Mouse (Mus musculus) layer of hippocampus, postnatal 14 days (tissue): Measurements from ENCODE around the gene Aatk. TPM values are rescaled to one million over a fixed set of nuclear protein-coding genes. Genes with fewer than 3 reads are reported as not detected.
A peak's percentile ranks its signal among the peaks of the same experiment; 100 is the strongest.

Source experiments
- DNase-seq, 2 experiments: peaks; one replicate each; pipeline ENCODE4 v3.0.0; 2021 to 2022; ENCODE audit warnings: low spot score in 2 of 2, mixed read lengths in 1 of 2
- total RNA-seq, 2 experiments: library from RNA; stranded (reverse); gene quantifications; 2 replicates each; pipeline ENCODE4 v1.2.3; 2021

Aatk gene
- total RNA-seq, 2 experiments from 2014 or later, result 193 to 202 TPM

DNA sequence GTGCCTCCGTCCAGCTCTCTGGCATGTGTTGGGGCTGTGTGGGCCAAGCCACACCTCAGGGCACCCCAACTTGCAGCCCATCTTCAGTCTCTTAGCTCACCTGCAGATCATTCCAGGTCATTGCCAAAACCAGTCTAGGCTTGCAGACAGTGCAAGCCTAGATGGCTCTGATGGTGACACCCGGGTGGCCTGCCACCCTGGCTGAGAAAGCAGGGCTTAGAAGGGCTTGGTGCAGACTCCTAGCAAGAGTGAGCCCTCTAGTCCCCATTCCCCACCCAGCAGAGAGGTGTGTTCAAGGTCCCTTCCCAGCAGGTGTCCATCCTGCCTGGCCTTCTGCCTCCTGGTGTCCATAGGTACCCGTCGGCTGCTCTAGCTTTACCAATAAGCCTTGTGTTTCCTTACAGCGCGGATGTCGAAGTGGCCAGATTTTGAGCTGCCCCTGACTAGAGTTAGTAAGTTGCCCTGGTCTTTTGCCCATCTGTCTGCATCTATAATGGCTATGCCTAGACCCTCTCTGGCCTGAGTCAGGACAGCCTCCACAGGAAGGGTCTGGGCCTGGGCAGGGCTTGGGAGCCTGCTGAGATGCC is 44.2 kb downstream of the Aatk start:
- no peak for DNase-seq

DNA sequence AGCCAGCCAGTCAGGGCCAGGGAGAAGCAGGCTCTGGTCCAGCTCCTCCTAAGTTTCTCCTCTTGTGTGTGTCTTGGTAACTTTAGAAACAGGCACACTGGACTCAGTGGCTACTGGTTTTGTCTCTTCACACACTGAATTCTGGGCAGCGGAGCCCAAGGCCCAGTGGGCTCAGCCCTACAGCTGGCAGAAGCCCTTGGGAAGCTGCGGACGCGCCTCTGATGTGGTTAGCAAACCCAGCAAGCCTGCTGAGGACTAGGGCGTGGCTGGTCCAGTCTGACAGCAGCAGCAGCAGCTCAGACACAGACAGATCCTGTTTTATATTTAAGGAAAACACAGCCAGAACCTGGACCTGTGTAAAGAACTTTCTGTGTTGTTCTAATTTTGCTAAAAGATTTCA is 44.9 kb downstream of the Aatk start:
- DNase-seq, result no peak

DNA sequence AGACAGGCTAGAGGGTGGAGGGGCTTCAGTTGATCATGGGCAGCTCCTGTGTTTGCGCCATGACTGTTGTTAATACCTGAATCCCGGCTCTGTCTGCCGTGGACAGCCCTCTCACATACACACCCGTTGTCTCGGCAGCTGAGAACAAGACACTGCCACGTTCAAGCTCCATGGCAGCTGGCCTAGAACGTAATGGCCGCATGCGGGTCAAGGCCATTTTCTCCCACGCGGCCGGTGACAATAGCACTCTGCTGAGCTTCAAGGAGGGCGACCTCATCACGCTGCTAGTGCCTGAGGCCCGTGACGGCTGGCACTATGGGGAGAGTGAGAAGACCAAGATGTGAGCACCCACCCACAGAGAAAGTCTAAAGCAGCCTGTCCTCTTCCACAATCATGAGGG is 49.6 kb downstream of the Aatk start:
- DNase-seq, result no peak

DNA sequence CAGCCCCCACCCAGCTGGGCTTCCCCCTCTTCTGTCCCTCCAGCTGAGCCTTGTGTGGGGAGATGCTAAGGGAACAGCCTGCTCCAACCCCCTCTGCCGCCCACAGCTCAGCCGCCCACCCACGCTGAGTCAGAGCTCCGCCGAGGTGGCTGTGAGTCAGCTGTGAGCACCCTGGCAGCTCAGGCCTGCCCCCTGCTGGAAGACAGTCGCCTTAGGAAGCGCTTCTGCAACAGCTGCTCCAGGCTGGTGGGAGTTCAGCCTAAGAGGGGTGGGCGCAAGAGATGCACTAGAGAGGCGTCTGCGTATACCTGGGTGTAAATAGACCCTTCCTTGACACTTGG is 55.7 kb downstream of the Aatk start:
- peak; percentile 92 to 93 for DNase-seq

DNA sequence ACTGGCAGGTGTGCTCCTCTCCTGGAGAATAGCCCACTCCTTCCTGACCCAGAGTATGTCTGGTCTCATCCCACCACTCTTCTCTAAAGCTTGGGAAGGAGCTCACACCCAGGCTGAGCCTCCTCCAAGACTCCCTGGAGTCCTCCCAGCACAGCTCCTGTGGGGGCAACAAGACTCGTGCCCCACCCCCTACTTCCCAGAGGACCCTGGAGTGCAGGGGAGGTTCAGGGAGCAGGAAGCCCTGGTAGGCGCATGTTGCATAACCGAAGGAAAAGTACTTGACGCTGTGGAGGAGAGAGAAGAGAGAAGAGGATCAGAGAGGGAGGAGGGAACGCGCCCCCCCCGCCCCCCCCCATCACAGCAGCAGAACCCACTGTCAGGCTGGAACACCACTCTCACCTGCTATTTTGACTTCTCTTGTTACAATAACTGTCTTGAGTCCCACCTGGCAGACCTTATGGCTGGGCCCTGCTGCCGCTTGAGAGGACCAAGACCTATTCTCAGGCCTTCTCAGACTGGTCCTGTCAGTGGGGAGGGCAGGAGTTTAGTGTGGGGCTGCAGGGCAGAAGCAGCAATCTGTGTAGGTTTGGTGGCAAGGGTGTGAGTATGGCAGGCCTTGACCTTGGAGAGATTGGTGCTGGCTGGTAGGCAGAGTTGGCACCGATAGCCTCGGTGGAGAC is 56.2 kb downstream of the Aatk start:
- no peak for DNase-seq

DNA sequence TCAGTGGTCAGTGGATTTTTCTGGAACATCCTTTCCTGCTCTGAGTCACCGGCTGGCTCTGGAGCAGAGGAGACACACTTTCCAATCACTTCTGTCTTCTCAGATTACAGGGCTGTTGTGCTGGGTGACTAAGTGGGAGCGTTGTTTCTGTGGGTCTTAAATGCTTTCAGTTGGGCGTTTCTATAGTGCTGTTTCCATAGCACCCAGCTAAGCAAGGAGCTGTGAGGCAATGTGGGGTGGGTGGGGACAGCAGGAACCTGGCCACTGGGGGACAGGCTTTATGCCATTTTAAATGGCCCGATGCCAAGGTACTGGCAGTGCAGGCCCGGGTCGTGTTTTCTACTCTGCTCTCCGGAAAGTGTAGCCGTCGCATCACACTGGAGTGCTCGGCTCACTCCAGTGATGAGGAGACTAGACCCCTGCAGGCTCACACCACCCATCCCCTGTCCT is 57.8 kb downstream of the Aatk start:
- no peak for DNase-seq

DNA sequence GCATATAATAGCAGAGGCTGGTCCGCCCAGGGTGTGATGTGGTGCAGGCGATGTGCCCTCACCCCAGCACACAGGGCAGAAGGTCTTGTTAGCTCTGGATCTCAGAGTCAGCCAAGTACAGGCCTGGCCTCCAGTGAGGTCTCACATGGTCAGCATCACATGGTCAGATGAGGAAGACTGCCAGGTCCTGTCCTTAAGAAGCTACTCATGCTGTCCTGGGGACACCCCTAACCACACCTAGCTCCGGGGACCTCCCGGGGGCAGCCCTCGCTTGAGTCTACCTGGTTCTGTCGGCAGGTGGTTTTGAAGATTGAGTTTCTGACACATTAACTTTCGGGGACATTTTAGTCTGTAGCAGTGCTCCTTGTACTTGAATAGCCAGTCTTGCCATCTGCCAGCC is 58.6 kb downstream of the Aatk start:
- DNase-seq, result no peak

DNA sequence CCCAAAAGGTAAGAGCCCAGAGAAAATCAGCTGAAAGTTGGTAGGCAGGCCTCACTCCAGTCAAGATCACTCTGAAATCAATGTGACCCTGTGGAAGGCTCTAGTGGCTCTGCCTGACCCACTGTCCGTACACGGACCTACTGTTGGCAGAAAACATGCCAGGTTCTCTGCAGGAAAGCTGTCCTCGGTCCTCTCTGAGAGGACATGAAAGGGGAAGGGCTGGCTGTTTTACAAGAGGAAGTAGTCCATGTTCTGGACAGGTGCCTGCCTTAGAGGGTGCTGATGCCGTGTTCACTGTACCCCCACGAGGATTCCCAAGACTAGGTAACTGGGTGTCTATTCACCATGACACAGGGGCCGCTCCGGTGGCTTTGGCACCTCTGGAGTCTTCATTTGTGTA is 59.1 kb downstream of the Aatk start:
- no peak for DNase-seq

DNA sequence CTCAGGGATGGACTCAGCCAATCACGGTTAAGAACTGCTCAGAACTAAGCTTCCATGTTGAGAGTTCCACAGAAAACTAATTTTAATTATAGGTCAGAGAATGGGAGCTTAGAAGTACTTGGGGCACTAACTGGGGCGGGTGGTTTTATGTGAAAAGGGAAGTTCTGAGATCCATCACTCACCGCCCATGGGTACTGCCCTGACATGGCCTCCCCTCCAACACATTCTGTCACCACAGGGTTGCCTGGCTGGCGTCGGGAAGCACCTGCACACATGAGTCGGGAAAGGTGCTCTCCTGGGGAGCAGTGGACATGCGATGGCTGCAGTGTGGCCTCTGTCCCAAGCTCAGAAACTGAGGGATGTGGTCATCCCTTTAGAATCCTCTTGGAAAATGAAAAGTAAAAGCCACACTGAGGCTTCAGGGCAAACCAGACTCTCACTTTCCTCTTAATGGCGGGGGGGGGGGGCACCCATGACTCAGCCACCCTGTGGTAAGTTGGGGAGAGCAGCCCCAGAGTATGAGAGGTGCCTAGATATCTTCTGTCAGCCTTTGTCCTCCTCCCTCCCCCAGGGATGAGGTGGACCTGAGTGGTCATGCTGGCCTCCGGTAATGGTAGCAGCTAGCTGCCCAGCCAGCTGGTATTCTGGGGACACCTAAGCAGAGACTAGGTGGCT is 60.1 kb downstream of the Aatk start:
- no peak for DNase-seq

DNA sequence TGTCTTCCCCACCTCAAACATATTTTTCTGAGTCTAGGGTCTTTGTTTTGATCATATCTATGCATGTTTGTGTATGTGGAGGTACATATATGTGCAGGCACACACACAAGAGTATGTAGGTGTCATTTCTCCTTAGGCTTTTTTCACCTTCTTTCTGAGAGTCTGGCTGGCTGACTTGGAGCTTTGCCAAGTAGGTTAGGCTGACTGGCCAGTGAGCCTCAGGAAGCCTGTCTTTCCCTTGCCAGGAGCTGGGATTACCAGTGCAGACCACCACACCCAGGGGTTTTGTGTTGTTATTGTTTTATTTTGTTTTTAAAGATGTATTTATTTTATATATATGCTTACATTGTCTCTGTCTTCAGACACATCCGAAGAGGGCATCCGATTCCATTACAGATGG is 63.8 kb downstream of the Aatk start:
- DNase-seq, result no peak

DNA sequence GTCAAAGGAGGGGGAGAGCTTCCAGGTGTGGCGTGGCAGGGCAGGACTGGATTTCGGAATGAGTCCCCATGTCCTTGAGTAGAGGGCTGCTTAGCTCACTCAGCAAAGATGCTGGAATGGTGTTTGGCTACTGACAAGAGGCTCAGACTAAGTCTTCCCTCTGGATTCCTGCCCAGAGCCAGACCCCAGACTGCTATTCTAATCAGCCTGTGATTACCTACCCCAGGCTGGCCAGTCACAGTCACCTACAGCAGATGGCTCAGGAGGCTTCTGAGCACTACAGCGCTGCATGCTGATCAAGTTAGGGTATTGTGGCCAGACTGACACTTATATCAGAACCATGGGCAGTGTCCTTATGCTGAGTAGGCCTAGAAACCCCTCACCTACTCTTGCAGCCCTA is 64.7 kb downstream of the Aatk start:
- DNase-seq, result no peak

DNA sequence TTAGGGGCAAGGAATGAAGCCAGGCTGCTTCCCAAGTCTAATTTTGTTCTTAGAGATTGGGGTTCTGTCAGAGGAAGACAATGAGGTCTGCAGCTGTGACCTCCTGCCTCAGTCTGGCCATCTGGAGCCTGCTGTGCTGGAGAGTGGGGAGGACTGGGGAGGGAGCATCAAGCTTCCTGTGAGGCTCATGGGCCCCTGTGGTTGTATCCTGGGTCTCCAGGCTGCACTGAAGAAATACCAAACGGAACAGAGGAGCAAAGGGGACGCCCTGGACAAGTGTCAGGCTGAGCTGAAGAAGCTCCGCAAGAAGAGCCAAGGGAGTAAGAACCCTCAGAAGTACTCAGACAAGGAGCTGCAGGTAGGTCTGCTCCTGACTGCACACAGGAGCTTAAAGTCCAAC is 65.2 kb downstream of the Aatk start:
- DNase-seq, result no peak

DNA sequence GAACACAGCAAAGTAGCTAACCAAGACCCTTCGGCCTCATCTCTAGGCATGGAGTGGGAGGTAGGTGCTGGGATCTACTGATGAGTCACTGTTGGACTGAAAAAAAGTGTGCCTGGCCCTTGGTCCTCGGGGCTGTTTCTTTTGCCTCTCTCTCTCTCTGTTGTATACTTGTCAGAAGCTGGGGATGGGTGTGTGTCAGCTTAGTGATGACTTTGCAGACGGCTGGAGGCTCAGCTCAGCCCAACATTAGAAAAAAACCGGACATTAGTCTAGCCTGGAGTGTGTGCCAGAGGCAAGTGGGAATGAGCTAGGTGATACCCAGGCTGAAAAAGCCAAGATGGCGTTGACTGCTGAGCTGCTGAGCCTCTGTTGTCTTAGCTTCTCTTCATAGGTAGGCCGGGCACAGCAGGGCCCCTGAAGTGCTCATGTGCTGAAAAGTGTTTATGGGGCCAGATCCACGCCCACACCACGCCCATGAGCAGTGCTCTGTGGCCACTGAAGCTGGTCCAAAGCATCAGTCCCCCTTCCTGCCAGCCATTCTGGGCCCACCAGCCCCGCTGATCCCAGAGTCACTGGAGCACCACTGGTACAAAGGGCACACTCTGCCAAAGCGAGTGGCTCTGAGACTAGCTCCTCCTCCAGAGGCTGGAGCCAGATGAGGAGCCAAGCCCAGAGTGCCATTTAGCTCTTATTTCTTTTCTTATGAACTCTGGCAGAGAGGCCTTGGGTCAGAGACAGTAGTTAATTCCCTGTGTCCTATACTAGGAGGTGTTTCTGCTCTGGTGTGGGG is 67.2 kb downstream of the Aatk start:
- DNase-seq, result no peak

DNA sequence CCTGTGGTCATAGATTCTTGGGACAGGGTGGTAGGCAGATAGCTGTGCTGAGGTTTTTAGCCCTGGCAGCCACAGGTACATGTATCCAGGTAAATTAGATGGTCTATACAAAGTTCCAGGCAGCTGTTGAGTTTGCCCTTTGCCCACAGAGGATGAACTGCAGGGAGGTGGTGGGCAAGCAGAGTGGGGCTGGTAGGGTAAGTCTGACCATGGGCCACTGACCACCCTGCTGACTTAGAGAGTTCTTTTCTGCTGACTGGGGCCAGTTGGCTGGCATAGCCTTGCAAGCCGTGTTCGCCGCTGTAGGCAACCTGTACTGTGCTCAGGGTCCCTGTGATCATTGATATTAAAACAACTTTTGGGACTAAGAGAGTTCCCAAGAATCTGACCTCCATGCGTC is 68.3 kb downstream of the Aatk start:
- no peak for DNase-seq

DNA sequence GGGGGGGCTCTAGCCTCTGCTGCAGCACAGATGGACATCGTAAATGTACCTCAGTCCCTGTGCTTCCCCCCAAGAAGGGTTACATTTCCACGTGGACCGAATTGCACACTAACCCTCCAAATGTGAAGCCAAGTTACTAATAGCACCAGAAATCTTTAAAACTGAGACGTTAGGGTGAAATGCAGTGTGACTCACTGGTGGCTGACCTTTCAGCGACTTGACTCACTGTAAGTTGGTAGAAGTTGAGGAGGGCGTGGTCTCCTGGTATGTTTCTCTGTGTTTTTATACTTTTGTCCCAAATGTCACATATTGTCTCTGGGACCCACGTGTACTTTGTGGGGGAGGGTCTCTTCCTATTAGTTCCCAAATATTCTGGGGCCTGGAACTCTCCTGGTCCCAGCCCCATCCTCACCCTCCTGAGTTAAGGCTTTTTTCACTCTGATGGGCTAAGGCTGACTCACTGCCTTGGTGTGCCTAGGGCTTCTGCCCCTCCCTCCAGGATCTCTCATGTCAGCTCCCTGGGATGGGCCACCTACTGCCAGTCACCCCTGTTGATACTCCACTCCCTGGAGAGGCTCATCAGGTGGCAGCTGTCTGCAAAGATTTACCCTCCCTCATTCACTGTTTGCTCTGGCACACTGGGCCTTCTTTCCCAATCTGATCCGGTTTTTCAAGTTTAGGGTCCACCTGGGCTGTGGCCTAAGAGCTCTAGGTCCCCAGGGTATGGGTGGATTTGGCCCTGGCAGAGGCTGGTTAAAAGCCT is 71.0 kb downstream of the Aatk start:
- no peak for DNase-seq

DNA sequence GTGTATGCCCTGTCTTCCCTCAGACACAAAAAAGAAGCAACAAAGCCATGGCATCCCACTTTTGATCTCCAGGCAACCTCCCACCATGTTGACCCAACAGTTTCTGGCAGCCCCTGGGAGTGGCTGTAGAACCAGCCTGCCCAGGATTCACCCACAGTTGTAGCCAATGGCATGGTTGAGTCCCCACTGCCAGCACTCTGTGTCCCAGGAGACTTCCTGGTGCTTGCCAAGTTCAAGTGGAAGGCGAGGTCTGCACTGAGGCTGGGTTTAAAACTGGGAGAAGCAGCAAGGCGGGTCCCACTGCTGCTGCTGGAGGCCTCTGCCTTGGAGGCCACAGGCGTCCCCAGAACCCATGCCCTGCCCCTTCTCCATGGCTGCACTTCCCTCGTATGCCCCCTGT is 73.2 kb downstream of the Aatk start:
- no peak for DNase-seq

DNA sequence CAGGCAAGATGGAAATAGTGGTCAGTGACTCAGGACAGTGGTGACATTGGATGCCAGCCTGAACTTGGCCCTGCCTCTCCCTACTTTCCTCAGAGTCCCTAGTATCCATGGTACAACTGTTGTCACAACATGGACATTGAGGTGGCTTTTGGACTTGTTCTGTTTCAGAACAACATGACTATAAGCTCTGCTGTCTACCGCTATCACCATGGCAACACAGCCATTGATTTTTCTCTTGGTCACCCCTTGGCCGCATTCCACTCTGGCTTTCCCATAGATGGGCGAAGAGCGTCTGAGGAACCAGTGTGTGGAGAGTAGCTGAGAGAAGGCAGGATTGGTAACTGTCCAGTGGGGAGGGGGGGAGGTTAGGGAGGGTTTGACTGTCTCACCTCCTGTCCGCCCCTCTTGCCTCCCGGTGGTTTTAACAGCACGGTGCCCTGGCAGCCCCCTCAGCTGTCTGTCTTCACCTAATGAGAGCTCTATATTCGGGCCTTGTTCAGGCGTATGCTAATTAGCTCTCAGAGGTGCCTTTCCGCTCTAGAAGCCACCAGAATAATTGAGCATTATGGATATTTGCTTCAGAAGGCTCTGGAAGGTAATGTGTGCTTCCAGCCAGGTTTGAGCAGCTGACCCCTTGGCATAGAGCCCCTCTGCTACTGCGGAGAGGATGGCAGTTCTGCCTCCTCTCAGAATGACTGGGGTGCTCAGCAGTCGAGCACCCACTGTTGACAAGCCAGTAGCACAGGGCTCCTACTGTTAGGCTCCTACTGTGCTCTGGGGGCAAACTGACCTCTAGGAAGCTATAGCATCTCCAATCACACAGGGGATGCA is 76.7 kb downstream of the Aatk start:
- no peak for DNase-seq

DNA sequence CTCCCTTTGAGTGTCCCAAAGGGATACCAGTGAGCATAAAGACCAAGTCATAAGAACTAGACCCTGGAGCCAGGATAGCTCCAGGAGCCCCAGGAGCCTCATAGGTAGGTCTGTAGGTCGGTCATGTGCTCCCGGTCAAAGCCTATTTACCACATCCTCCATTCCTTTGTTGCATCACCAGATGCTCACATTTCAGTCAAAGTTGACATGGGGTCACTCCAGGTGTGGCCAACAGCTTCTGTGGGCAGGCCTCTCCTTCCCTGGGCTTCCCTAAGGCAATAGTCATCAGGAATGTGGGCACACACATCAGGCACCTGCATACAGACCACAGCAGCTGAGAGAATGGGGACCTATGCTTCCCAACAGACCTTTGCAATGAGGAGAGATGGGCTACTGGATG is 79.1 kb downstream of the Aatk start:
- no peak for DNase-seq

DNA sequence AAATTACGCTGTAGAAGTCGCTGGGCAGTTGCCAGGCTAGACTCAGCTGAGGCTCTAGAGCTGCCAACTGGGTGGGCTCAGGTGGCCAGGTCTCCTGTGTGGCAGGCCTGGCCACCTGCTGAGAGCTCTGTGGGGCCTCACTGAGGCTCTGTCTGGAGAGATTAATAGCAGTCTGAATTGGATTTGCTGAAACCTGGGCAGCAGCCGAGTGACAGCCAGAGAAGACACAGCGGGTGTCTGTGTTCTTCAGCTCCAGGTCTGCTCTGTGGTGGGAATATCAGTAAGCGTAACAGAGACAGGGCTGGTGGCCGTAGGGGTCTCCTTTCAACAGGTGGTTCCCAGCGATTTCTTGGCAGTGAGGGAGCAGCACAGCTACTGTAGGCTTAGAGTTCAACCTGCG is 79.6 kb downstream of the Aatk start:
- DNase-seq, result no peak

DNA sequence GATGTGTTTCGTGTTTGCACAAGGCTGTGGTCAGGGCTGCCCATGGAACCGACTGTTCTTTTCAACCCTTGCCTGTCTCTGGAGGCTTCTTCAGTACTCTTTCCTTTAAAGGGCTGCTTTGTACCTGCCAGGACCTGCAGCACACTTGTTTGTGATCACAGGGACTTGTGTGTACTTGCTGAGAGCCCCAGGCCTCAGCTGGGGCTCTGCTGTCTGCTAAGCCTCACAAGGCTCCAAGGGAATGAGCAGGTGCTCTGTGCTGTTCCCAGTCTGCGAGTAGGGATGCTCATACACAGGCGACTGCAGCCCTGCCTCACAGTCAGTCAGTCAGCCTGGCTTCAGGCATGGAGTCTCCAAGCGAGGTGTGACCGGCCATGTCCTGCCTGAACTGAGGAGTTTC is 80.7 kb downstream of the Aatk start:
- no peak for DNase-seq
